Mouse (Mus musculus) heart, postnatal 0 days (tissue): ENCODE results near the gene Gpr150. TPM values are rescaled to one million over a fixed set of nuclear protein-coding genes. Genes with fewer than 3 reads are reported as not detected.
A peak's percentile ranks its signal among the peaks of the same experiment; 100 is the strongest.

Experiments
- ATAC-seq: fragments of 200-750 bp; cut with Nextera tagmentation; 2 replicates; pipeline ENCODE4 v1.8.0; 2017; ENCODE audit warnings: low read depth, moderate number of reproducible peaks, moderate library complexity; ENCODE audit not compliant: insufficient read depth
- DNase-seq: peaks from one replicate; pipeline ENCODE4 v3.0.0-alpha.2; 2016; ENCODE audit warnings: low spot score
- H3K27ac ChIP-seq: fragments of 300-500 bp; sonication (generic); 2 replicates; pipeline ENCODE4 v1.5.1; 2014; ENCODE audit warnings: low read depth, mild to moderate bottlenecking
- H3K27me3 ChIP-seq: fragments of 300-500 bp; sonication (generic); 2 replicates; pipeline ENCODE4 v1.6.1; 2014; ENCODE audit warnings: low read length, mixed read lengths; ENCODE audit not compliant: control insufficient read depth, insufficient read depth
- H3K36me3 ChIP-seq: fragments of 300-500 bp; sonication (generic); replicated peaks from 2 replicates; pipeline ENCODE4 v1.6.1; 2014; ENCODE audit warnings: low read length, mixed read lengths; ENCODE audit not compliant: control insufficient read depth, insufficient read depth
- H3K4me1 ChIP-seq: fragments of 300-500 bp; sonication (generic); 2 replicates; pipeline ENCODE4 v1.6.1; 2014; ENCODE audit warnings: antibody characterized with exemption; ENCODE audit not compliant: control insufficient read depth, insufficient read depth
- H3K4me2 ChIP-seq: fragments of 300-500 bp; sonication (generic); 2 replicates; pipeline ENCODE4 v1.6.1; 2014; ENCODE audit warnings: low read depth, mild to moderate bottlenecking, low read length, moderate library complexity
- H3K4me3 ChIP-seq: fragments of 300-500 bp; sonication (generic); 2 replicates; pipeline ENCODE4 v1.5.1; 2014; ENCODE audit warnings: low read depth, low read length
- H3K9ac ChIP-seq: fragments of 300-500 bp; sonication (generic); replicated peaks from 2 replicates; pipeline ENCODE4 v1.6.1; 2014; ENCODE audit warnings: low read depth, low read length, mixed read lengths
- H3K9me3 ChIP-seq: fragments of 300-500 bp; sonication (generic); replicated peaks from 2 replicates; pipeline ENCODE4 v1.6.1; 2016; ENCODE audit warnings: low read length; ENCODE audit not compliant: control insufficient read depth
- CTCF ChIP-seq: IDR thresholded peaks from 2 replicates; pipeline ENCODE4 v1.5.1; 2016; ENCODE audit warnings: antibody characterized with exemption, control low read depth, low read depth
- EP300 ChIP-seq: IDR thresholded peaks from 2 replicates; pipeline ENCODE4 v1.6.1; 2016; ENCODE audit warnings: antibody characterized with exemption, low read depth
- WGBS: fragments of 180-500 bp; shearing (Covaris S2); extraction: QIAGEN DNeasy Blood & Tissue Kit; methylation state at CpG from one replicate; pipeline ENCODE4 v1.1.7; 2014; 5-methylcytosine and 5-hydroxymethylcytosine counted together
- polyA plus RNA-seq: library from polyadenylated mRNA; unstranded; fragments of >200 nt; fragmentation: Nextera tagmentation; extraction: Ambion mirVana; gene quantifications from 2 replicates; pipeline ENCODE4 v1.2.1, GENCODE M21; 2015
- total RNA-seq: library from RNA; depleted of rRNA; stranded (reverse); fragments of >200 nt; gene quantifications from 2 replicates; pipeline ENCODE4 v1.2.3, GENCODE M21; 2014; ENCODE audit warnings: low replicate concordance; rRNA removed

Gene Gpr150
- total RNA-seq: not detected in 2 replicates
- 0.07 TPM in 1 of 2 replicates, not detected in the other for polyA plus RNA-seq

DNA sequence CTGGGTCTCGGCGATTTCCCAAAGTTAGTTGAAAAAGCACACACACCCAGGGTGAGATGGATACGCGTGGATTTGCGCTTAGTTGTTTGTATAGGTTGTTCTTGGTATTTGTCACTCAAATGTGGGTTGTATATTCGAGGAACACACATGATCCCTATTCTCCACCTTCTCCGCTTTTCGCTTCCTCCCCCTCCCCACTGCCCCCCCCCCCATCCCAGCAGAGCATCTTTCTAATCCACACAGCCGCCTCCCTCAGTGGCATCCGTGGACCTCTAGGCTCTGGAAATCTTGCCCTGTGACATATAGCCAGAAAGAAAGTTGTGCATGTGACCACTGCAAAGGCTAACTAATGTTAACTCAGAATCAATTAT lies at the start of gene Gpr150:
TSS of gene Gpr150 (minus strand) at position 101 of the 371 bp plus-strand sequence.
- H3K9me3 ChIP-seq: no peaks in the 10 kb centered on the region
- H3K9ac ChIP-seq: peak within 1 kb of the TSS; percentile 28; the same call in 1 of the 2 replicates
- H3K4me1 ChIP-seq: peaks cover 11% of the 10 kb centered on the region
- 18% methylated on average over 10 of the region's 10 CpGs for WGBS
- H3K36me3 ChIP-seq: no peaks in the 10 kb centered on the region
- no peak for ATAC-seq
- H3K27me3 ChIP-seq: peaks cover 47% of the 10 kb centered on the region
- H3K27ac ChIP-seq: no peak within 1 kb of the TSS
- peak within 1 kb of the TSS; percentile 78 for H3K4me2 ChIP-seq
- no peak for TF ChIP-seq EP300
- TF ChIP-seq CTCF: no peak
- peak within 1 kb of the TSS; percentile 51 for H3K4me3 ChIP-seq
- no peak for DNase-seq

- H3K27ac ChIP-seq: no peak overlapping the region
- no peak for DNase-seq
- WGBS: 95% methylated on average over 2 of the region's 2 CpGs
These were observed 45.2 kb upstream of the Gpr150 start for GRCm38 (mm10) chr13:76101989-76102388.

DNA sequence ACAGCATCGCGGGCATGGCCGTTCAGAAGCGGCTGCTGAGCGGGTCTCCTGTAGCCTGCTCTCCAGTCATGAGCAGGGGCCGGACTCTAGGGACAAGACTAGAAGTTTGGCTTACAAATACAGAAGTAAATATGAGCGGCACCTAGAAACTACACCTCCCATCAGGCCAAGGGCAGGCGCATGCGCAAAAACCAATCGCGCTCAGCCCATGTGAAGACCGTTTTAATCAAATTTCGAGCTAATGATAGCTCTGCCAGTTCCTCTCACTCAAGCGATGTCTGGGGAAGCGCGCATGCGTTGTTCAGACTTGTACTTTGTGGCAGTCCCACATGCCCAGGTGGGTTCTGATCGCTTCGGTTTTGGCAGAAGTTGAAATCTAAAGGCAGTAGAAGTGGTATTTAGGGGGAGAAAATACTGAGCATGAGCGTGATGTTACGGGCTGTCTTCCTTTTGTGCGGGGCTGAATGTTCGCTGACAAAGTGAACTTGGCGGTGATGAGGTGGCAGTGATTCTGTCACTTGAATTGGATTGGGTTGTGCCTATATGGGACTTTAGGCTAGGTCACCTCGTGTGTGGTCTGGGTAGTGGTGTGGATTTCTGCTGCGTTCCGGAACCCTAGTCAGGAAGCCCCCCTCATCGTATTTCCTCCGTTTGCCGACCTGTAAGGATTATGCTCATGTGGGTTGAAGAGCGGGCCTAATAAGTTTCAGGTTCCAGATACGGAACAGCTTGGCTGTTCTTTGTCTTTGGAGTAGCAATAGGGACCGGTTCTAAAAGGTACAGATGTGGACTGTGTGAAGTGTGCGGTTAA lies 41.9 kb upstream of the Gpr150 start, which contains the start of the genes Arsk and Ttc37:
TSS of gene Arsk (minus strand) at position 168 of the 811 bp plus-strand sequence.
TSS of gene Ttc37 (plus strand) at position 242 of the 811 bp plus-strand sequence.
- Histone ChIP-seq H3K9me3 (no peaks in the 10 kb centered on the region), H3K36me3 (no peaks in the 10 kb centered on the region), H3K9ac (peak within 1 kb of the TSS; percentile 67), H3K4me1 (peaks cover 9% of the 10 kb centered on the region; the same call in 1 of the 2 replicates), H3K27ac (peak within 1 kb of the TSS; percentile 63), H3K27me3 (no peaks in the 10 kb centered on the region), H3K4me3 (peak within 1 kb of the TSS; percentile 76), H3K4me2 (peak within 1 kb of the TSS; percentile 70)
- TF ChIP-seq EP300 (no peak), CTCF (no peak)
- WGBS: under 1% methylated on average over 34 of the region's 34 CpGs
- ATAC-seq: peak; percentile 98
- peak; percentile 99 for DNase-seq

More at GRCm38 (mm10) chr13:76101989-76102388, 45.2 kb upstream of the Gpr150 start:
- peaks cover 9% of the 10 kb centered on the region; the same call in 1 of the 2 replicates for H3K4me1 ChIP-seq
- no peak overlapping the region for H3K9ac ChIP-seq
- TF ChIP-seq CTCF: no peak
- TF ChIP-seq EP300: no peak
- ATAC-seq: no peak
- no peaks in the 10 kb centered on the region for H3K9me3 ChIP-seq
- no peaks in the 10 kb centered on the region for H3K36me3 ChIP-seq
- H3K4me2 ChIP-seq: no peak overlapping the region
- no peak overlapping the region for H3K4me3 ChIP-seq
- no peaks in the 10 kb centered on the region for H3K27me3 ChIP-seq

GRCm38 (mm10) chr13:76098116-76098492 lies 41.3 kb upstream of the Gpr150 start:
- Histone ChIP-seq H3K9me3 (no peaks in the 10 kb centered on the region), H3K4me1 (peaks cover 9% of the 10 kb centered on the region; the same call in 1 of the 2 replicates), H3K27ac (peak overlapping the region; percentile 63), H3K27me3 (no peaks in the 10 kb centered on the region), H3K4me2 (peak overlapping the region; percentile 68), H3K36me3 (no peaks in the 10 kb centered on the region), H3K9ac (peak overlapping the region; percentile 59; the same call in 1 of the 2 replicates), H3K4me3 (peak overlapping the region; percentile 76)
- peak; percentile 75 for ATAC-seq
- TF ChIP-seq EP300 (no peak), CTCF (no peak)
- WGBS: 5% methylated on average over 16 of the region's 16 CpGs
- peak; percentile 30 for DNase-seq

GRCm38 (mm10) chr13:76074323-76074722 lies 17.5 kb upstream of the Gpr150 start:
- H3K4me1 ChIP-seq: no peaks in the 10 kb centered on the region
- H3K4me2 ChIP-seq: no peak overlapping the region
- no peaks in the 10 kb centered on the region for H3K36me3 ChIP-seq
- H3K4me3 ChIP-seq: no peak overlapping the region
- H3K9me3 ChIP-seq: no peaks in the 10 kb centered on the region
- 49% methylated on average over 1 of the region's 1 CpGs for WGBS
- no peak for TF ChIP-seq CTCF
- TF ChIP-seq EP300: no peak
- no peak overlapping the region for H3K9ac ChIP-seq
- no peak overlapping the region for H3K27ac ChIP-seq
- DNase-seq (no peak), ATAC-seq (no peak)
- no peaks in the 10 kb centered on the region for H3K27me3 ChIP-seq
